Mouse (Mus musculus): ENCODE data around the gene Noxo1. TPM values are rescaled to one million over a fixed set of nuclear protein-coding genes. Genes with fewer than 3 reads are reported as not detected.

Gene Noxo1
- polyA plus RNA-seq, 1 experiment = 7.3 TPM

DNA sequence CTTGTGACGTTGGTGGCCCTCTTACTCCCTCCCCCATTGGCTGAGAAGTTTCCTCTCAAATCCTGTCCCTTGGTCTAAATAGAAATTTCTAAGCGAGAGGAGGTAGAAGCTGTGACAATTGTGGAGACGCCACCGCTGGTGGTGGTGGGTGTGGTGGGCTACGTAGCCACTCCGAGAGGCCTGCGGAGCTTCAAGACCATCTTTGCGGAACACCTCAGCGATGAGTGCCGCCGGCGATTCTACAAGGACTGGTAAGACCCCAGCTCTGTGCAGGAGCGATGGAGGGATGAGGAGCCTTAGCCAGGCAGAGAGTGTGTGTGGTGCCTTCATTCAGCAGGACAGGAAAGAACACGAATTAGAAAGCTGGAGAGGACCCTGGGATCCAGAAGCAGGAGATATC, 34.8 kb downstream of the Noxo1 start:
- Histone ChIP-seq H3K4me3 (replicated peaks; ENCODE audit: insufficient read depth, low read depth, low read length) (no peak overlapping the region), H3K27ac (ENCODE audit: insufficient read depth, low read length) (no peak overlapping the region), H3K4me1 (ENCODE audit: control insufficient read depth, insufficient read depth, low read length) (no peaks in the 10 kb centered on the region), H3K27me3 (ENCODE audit: control insufficient read depth, insufficient read depth, low read length) (no peaks in the 10 kb centered on the region)
- DNase-seq = no peak
- WGBS = 79% methylated on average over 14 of the region's 14 CpGs
- no peak for TF ChIP-seq POLR2A (IDR thresholded peaks at IDR 0.05; ENCODE audit: borderline replicate concordance, insufficient read depth, low read length)
- TF ChIP-seq CTCF (IDR thresholded peaks at IDR 0.05; ENCODE audit: borderline replicate concordance, insufficient read depth, low read depth, low read length) = no peak

GRCm38 (mm10) chr17:24732233-24732935, 36.4 kb downstream of the Noxo1 start:
- DNase-seq = no peak
- TF ChIP-seq POLR2A (IDR thresholded peaks at IDR 0.05; ENCODE audit: borderline replicate concordance, insufficient read depth, low read length) (no peak), CTCF (IDR thresholded peaks at IDR 0.05; ENCODE audit: borderline replicate concordance, insufficient read depth, low read depth, low read length) (no peak)
- no peaks in the 10 kb centered on the region for H3K27me3 ChIP-seq (ENCODE audit: control insufficient read depth, insufficient read depth, low read length)
- H3K27ac ChIP-seq (ENCODE audit: insufficient read depth, low read length) = no peak overlapping the region
- H3K4me1 ChIP-seq (ENCODE audit: control insufficient read depth, insufficient read depth, low read length) = no peaks in the 10 kb centered on the region
- WGBS = 76% methylated on average over 12 of the region's 12 CpGs
- H3K4me3 ChIP-seq (replicated peaks; ENCODE audit: insufficient read depth, low read depth, low read length) = no peak overlapping the region

- no peak for TF ChIP-seq CTCF (IDR thresholded peaks at IDR 0.05; ENCODE audit: borderline replicate concordance, insufficient read depth, low read depth, low read length)
- TF ChIP-seq POLR2A (IDR thresholded peaks at IDR 0.05; ENCODE audit: borderline replicate concordance, insufficient read depth, low read length) = no peak
- no peak overlapping the region for H3K4me3 ChIP-seq (replicated peaks; ENCODE audit: insufficient read depth, low read depth, low read length)
- no peak overlapping the region for H3K27ac ChIP-seq (ENCODE audit: insufficient read depth, low read length)
- no peaks in the 10 kb centered on the region for H3K4me1 ChIP-seq (ENCODE audit: control insufficient read depth, insufficient read depth, low read length)
- no peak for DNase-seq
- 73% methylated on average over 21 of the region's 21 CpGs for WGBS
- no peaks in the 10 kb centered on the region for H3K27me3 ChIP-seq (ENCODE audit: control insufficient read depth, insufficient read depth, low read length)
Measured at GRCm38 (mm10) chr17:24733434-24734050, 37.5 kb downstream of the Noxo1 start.

DNA sequence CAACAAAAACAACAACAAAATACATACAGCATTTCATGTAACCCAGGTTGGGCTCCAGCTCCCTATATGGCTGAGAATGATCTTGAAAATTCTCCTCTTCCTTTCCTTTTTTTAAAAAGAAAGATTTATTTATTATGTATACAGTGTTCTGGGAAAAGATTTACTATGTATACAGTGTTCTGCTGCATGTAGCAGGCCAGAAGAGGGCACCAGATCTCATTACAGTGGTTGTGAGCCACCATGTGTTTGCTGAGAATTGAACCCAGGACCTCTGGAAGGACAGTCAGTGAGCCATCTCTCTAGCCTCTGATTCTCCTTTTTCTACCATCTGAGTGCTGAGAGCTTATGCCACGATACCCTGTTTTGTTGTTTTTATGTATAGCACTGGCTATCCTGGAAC, 38.5 kb downstream of the Noxo1 start:
- TF ChIP-seq POLR2A (IDR thresholded peaks at IDR 0.05; ENCODE audit: borderline replicate concordance, insufficient read depth, low read length) (no peak), CTCF (IDR thresholded peaks at IDR 0.05; ENCODE audit: borderline replicate concordance, insufficient read depth, low read depth, low read length) (no peak)
- no peak for DNase-seq
- H3K27me3 ChIP-seq (ENCODE audit: control insufficient read depth, insufficient read depth, low read length) = no peaks in the 10 kb centered on the region
- no peaks in the 10 kb centered on the region for H3K4me1 ChIP-seq (ENCODE audit: control insufficient read depth, insufficient read depth, low read length)
- H3K4me3 ChIP-seq (replicated peaks; ENCODE audit: insufficient read depth, low read depth, low read length) = no peak overlapping the region
- H3K27ac ChIP-seq (ENCODE audit: insufficient read depth, low read length) = no peak overlapping the region
- 88% methylated on average over 1 of the region's 1 CpGs for WGBS

GRCm38 (mm10) chr17:24735446-24735845, 39.4 kb downstream of the Noxo1 start:
- no peak for DNase-seq
- Histone ChIP-seq H3K27ac (ENCODE audit: insufficient read depth, low read length) (no peak overlapping the region), H3K27me3 (ENCODE audit: control insufficient read depth, insufficient read depth, low read length) (no peaks in the 10 kb centered on the region), H3K4me3 (replicated peaks; ENCODE audit: insufficient read depth, low read depth, low read length) (no peak overlapping the region), H3K4me1 (ENCODE audit: control insufficient read depth, insufficient read depth, low read length) (no peaks in the 10 kb centered on the region)
- no peak for TF ChIP-seq POLR2A (IDR thresholded peaks at IDR 0.05; ENCODE audit: borderline replicate concordance, insufficient read depth, low read length)
- TF ChIP-seq CTCF (IDR thresholded peaks at IDR 0.05; ENCODE audit: borderline replicate concordance, insufficient read depth, low read depth, low read length) = no peak
- 82% methylated on average over 7 of the region's 7 CpGs for WGBS

GRCm38 (mm10) chr17:24736330-24737051, 40.5 kb downstream of the Noxo1 start, which contains the start of gene Msrb1:
Gene Msrb1, plus strand, starts transcription at chr17:24736642.
- H3K4me3 ChIP-seq (replicated peaks; ENCODE audit: insufficient read depth, low read depth, low read length) = peak within 1 kb of the TSS; percentile 95
- H3K4me1 ChIP-seq (ENCODE audit: control insufficient read depth, insufficient read depth, low read length) = no peaks in the 10 kb centered on the region
- H3K27me3 ChIP-seq (ENCODE audit: control insufficient read depth, insufficient read depth, low read length) = no peaks in the 10 kb centered on the region
- peak within 1 kb of the TSS; percentile 51 for H3K27ac ChIP-seq (ENCODE audit: insufficient read depth, low read length)
- peak; percentile 91 to 96 for DNase-seq
- under 1% methylated on average over 28 of the region's 29 CpGs for WGBS
- peak; percentile 71 for TF ChIP-seq POLR2A (IDR thresholded peaks at IDR 0.05; ENCODE audit: borderline replicate concordance, insufficient read depth, low read length)
- no peak for TF ChIP-seq CTCF (IDR thresholded peaks at IDR 0.05; ENCODE audit: borderline replicate concordance, insufficient read depth, low read depth, low read length)

GRCm38 (mm10) chr17:24737135-24737810, 41.2 kb downstream of the Noxo1 start:
- Histone ChIP-seq H3K4me3 (replicated peaks; ENCODE audit: insufficient read depth, low read depth, low read length) (peak overlapping the region; percentile 95), H3K4me1 (ENCODE audit: control insufficient read depth, insufficient read depth, low read length) (no peaks in the 10 kb centered on the region), H3K27ac (ENCODE audit: insufficient read depth, low read length) (no peak overlapping the region), H3K27me3 (ENCODE audit: control insufficient read depth, insufficient read depth, low read length) (no peaks in the 10 kb centered on the region)
- WGBS = 16% methylated on average over 8 of the region's 8 CpGs
- no peak for DNase-seq
- TF ChIP-seq CTCF (IDR thresholded peaks at IDR 0.05; ENCODE audit: borderline replicate concordance, insufficient read depth, low read depth, low read length) = 0 out of 2 replicates have a peak, but pooled peaks have one; percentile 10
- no peak for TF ChIP-seq POLR2A (IDR thresholded peaks at IDR 0.05; ENCODE audit: borderline replicate concordance, insufficient read depth, low read length)
